Mouse (Mus musculus) cerebellum, adult 2 months (tissue): ENCODE measurements around the gene Epha3.

ENCODE experiments used
- CTCF ChIP-seq: fragments of 200-500 bp; IDR thresholded peaks from 2 replicates; pipeline ENCODE4 v1.5.1; 2011; ENCODE audit warnings: low read depth, mild to moderate bottlenecking, control low read depth, low read length, moderate library complexity, borderline replicate concordance; ENCODE audit not compliant: insufficient read depth
- POLR2A ChIP-seq: fragments of 200-500 bp; IDR thresholded peaks from 2 replicates; pipeline ENCODE4 v1.6.1; 2011; ENCODE audit warnings: low read length, control low read depth, borderline replicate concordance; ENCODE audit not compliant: insufficient read depth

DNA sequence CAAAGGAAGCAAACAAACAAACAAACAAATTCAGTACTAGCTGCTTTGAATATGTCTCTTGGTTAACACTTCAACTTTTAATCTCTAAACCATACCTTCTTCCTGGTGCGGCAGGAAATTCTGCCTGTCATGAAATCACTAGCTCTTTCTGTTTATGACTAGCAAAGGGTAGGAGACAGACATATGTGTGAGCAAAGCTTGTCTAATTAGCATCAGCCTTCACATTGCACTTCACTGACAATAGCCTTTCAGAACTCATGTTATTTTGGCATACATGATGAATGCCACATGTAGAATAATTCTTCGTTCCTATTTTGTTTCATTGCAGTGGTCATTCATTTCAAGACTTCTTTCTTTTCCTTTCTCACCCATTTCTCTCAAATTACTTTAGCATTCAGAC, 357.5 kb downstream of the Epha3 start:
- TF ChIP-seq CTCF (no peak), POLR2A (no peak)
